In the genomic region with DNA sequence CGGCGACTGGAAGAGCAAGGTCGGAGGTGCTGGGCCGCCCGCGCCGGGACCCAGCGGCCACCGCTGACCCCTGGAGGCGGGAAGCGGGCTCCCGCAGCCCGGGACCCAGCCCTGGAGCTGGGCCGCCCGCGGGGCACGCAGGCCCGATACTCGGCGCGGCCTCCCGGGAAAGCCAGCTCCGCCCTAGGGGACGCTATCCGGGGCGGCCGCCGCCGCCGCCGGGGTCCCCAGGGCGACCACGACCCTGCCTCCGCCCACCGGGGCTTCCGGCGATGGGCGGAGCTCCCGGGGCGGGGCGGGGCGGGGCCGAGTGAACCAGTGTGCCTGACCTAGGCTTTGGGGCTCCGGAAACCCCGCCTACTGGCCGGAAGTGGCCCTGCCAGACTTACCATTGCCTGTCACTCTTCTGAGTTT, we compare ENCODE assay signal across 8 mouse cellular contexts. TPM values are rescaled to one million over a fixed set of nuclear protein-coding genes. Genes with fewer than 3 reads are reported as not detected.
DNase-seq lines count a peak whose midpoint lies in the region; ATAC-seq and TF ChIP-seq lines count a peak whose summit lies in the region.

No protein-coding gene starts in this region.

- H3K27ac ChIP-seq in heart, embryonic 10.5 days: peak overlapping the region; percentile 96
- peak overlapping the region; percentile 90 for H3K27ac ChIP-seq in kidney, embryonic 14.5 days (ENCODE audit: low read depth, low read length)
- peak overlapping the region; percentile 98 for H3K27ac ChIP-seq in liver, adult 2 months (replicated peaks; ENCODE audit: insufficient read depth, low read depth, low read length)
- H3K27ac ChIP-seq in stomach, embryonic 15.5 days: peak overlapping the region; percentile 96

- peak; percentile 92 for TF ChIP-seq POLR2A in brain, embryonic 14.5 days (IDR thresholded peaks at IDR 0.05; ENCODE audit: borderline replicate concordance, extremely low read depth, insufficient read depth, insufficient read length, poor library complexity, severe bottlenecking)
- TF ChIP-seq POLR2A in liver, adult 2 months (IDR thresholded peaks at IDR 0.05; ENCODE audit: extremely low read depth, insufficient read depth, low read length): peak; percentile 37; the same call in 1 of the 2 replicates
- TF ChIP-seq POLR2A in myocyte (IDR thresholded peaks at IDR 0.05; ENCODE audit: insufficient read length, low read depth): peak; percentile 47

- H3K79me2 ChIP-seq in liver, adult 2 months (ENCODE audit: control insufficient read depth, insufficient read depth, low read length): no peaks in the 10 kb centered on the region; the same call in 1 of the 2 replicates
- H3K79me2 ChIP-seq in myocyte (ENCODE audit: control insufficient read depth, insufficient read depth): peaks cover 24% of the 10 kb centered on the region

- peak overlapping the region; percentile 64 for H3K4me2 ChIP-seq in kidney, embryonic 14.5 days (replicated peaks; ENCODE audit: low read depth, low read length)
- H3K4me2 ChIP-seq in myocyte (ENCODE audit: low read depth): no peak overlapping the region
- peak overlapping the region; percentile 64 for H3K4me2 ChIP-seq in stomach, embryonic 15.5 days

- H3K27me3 ChIP-seq in heart, embryonic 10.5 days (ENCODE audit: insufficient read depth, poor library complexity, severe bottlenecking): no peaks in the 10 kb centered on the region
- no peaks in the 10 kb centered on the region for H3K27me3 ChIP-seq in kidney, embryonic 14.5 days (ENCODE audit: control insufficient read depth, insufficient read depth, low read length)
- H3K27me3 ChIP-seq in liver, adult 2 months (ENCODE audit: control insufficient read depth, insufficient read depth, low read length): no peaks in the 10 kb centered on the region
- no peaks in the 10 kb centered on the region for H3K27me3 ChIP-seq in myocyte (ENCODE audit: control insufficient read depth, insufficient read depth, insufficient read length)
- no peaks in the 10 kb centered on the region for H3K27me3 ChIP-seq in stomach, embryonic 15.5 days (replicated peaks)

- H3ac ChIP-seq in myocyte (ENCODE audit: control insufficient read depth, insufficient read length): peak overlapping the region; percentile 81

- 0 out of 2 replicates have a peak, but pooled peaks cover 4% of the 10 kb centered on the region for H3K4me1 ChIP-seq in heart, embryonic 10.5 days
- H3K4me1 ChIP-seq in kidney, embryonic 14.5 days (ENCODE audit: control insufficient read depth, insufficient read depth, low read length): 0 out of 2 replicates have a peak, but pooled peaks cover 6% of the 10 kb centered on the region
- peaks cover 4% of the 10 kb centered on the region for H3K4me1 ChIP-seq in liver, adult 2 months (ENCODE audit: control insufficient read depth, insufficient read depth, low read length)
- peaks cover 7% of the 10 kb centered on the region; the same call in 1 of the 2 replicates for H3K4me1 ChIP-seq in stomach, embryonic 15.5 days

- peak overlapping the region; percentile 88 for H3K9ac ChIP-seq in kidney, embryonic 14.5 days (ENCODE audit: low read depth, low read length)
- peak overlapping the region; percentile 99 for H3K9ac ChIP-seq in liver, adult 2 months (ENCODE audit: low read depth, low read length)
- H3K9ac ChIP-seq in stomach, embryonic 15.5 days: peak overlapping the region; percentile 80

- no peaks in the 10 kb centered on the region for H3K9me3 ChIP-seq in heart, embryonic 10.5 days
- no peaks in the 10 kb centered on the region for H3K9me3 ChIP-seq in kidney, embryonic 14.5 days (ENCODE audit: control insufficient read depth, low read length)
- no peaks in the 10 kb centered on the region for H3K9me3 ChIP-seq in stomach, embryonic 15.5 days

- peaks cover 27% of the 10 kb centered on the region for H3K36me3 ChIP-seq in heart, embryonic 10.5 days
- H3K36me3 ChIP-seq in kidney, embryonic 14.5 days (ENCODE audit: control insufficient read depth, insufficient read depth, low read length): peaks cover 22% of the 10 kb centered on the region
- H3K36me3 ChIP-seq in liver, adult 2 months (ENCODE audit: control insufficient read depth, insufficient read depth, low read length): peaks cover 17% of the 10 kb centered on the region
- peaks cover 13% of the 10 kb centered on the region for H3K36me3 ChIP-seq in myocyte (ENCODE audit: control insufficient read depth, insufficient read depth)
- H3K36me3 ChIP-seq in stomach, embryonic 15.5 days: peaks cover 9% of the 10 kb centered on the region

- under 1% methylated on average over 37 of the region's 46 CpGs for WGBS in heart, embryonic 10.5 days
- under 1% methylated on average over 27 of the region's 46 CpGs for WGBS in kidney, embryonic 14.5 days
- WGBS in liver, adult 2 months: under 1% methylated on average over 37 of the region's 46 CpGs
- WGBS in stomach, embryonic 15.5 days: 0% methylated on average over 27 of the region's 46 CpGs

- H3K4me3 ChIP-seq in heart, embryonic 10.5 days: peak overlapping the region; percentile 90
- H3K4me3 ChIP-seq in kidney, embryonic 14.5 days (ENCODE audit: low read length): peak overlapping the region; percentile 83
- peak overlapping the region; percentile 100 for H3K4me3 ChIP-seq in liver, adult 2 months (ENCODE audit: insufficient read depth, low read depth, low read length)
- H3K4me3 ChIP-seq in myocyte: peak overlapping the region; percentile 39
- H3K4me3 ChIP-seq in stomach, embryonic 15.5 days (replicated peaks): peak overlapping the region; percentile 98

- peak; percentile 87 for ATAC-seq in CD4-positive, CD25-positive, alpha-beta regulatory T cell, adult 4 months
- ATAC-seq in erythroblast, adult 5-6 weeks (replicated peaks; ENCODE audit: low FRiP score, poor library complexity, severe bottlenecking): peak; percentile 94
- ATAC-seq in kidney, embryonic 14.5 days (ENCODE audit: low FRiP score, low TSS enrichment): peak; percentile 98
- ATAC-seq in stomach, embryonic 15.5 days (ENCODE audit: insufficient read depth, low FRiP score, low read depth): peak; percentile 95

- peak; percentile 40; the same call in 1 of the 2 replicates for TF ChIP-seq CTCF in brain, embryonic 14.5 days (IDR thresholded peaks at IDR 0.05; ENCODE audit: borderline replicate concordance, extremely low read depth, insufficient read depth, insufficient read length)
- TF ChIP-seq CTCF in liver, adult 2 months (IDR thresholded peaks at IDR 0.05; ENCODE audit: low read depth, low read length): peak; percentile 21; the same call in 1 of the 2 replicates

- DNase-seq in brain, embryonic 14.5 days (ENCODE audit: low read depth): peak; percentile 93
- peak; percentile 97 for DNase-seq in heart, embryonic 10.5 days (ENCODE audit: low spot score)
- DNase-seq in liver, adult 2 months (ENCODE audit: extremely low read depth, low read depth, low spot score): peak; percentile 79

RNA-seq across cellular contexts. Expression of a gene that starts 3.3 kb away (rescaled TPM):
- polyA plus RNA-seq in CD4-positive, CD25-positive, alpha-beta regulatory T cell, adult 4 months (2017; shearing (Covaris generic)): not detected
- polyA plus RNA-seq in brain, embryonic 14.5 days (2012; rRNA removed): not detected in 2 replicates
- total RNA-seq in erythroblast, adult 5-6 weeks (2015; ENCODE audit: low replicate concordance): not detected in 2 replicates
- not detected in 2 replicates for total RNA-seq in erythroblast, adult 5-6 weeks (2017; ENCODE audit: low replicate concordance)
- polyA plus RNA-seq in heart, embryonic 10.5 days (2016; fragmentation: Nextera tagmentation; extraction: Ambion mirVana): not detected in 2 replicates
- not detected in 2 replicates for polyA plus RNA-seq in kidney, embryonic 14.5 days (2014; fragmentation: Nextera tagmentation; extraction: Ambion mirVana)
- total RNA-seq in liver, adult 2 months (2014; rRNA removed): not detected in 2 replicates
- polyA plus RNA-seq in liver, adult 2 months (2012; rRNA removed): not detected in 2 replicates
- not detected for polyA plus RNA-seq in myocyte (2012; fragmentation: generic; extraction: Trizol)
- polyA plus RNA-seq in stomach, embryonic 15.5 days (2015; fragmentation: Nextera tagmentation; extraction: Ambion mirVana): not detected in 2 replicates

RNA-seq across cellular contexts. Expression of a gene that starts 9.3 kb away (rescaled TPM):
- 10 to 100 TPM; 30.8 to 35.2 TPM for polyA plus RNA-seq in CD4-positive, CD25-positive, alpha-beta regulatory T cell, adult 4 months (2017; shearing (Covaris generic))
- polyA plus RNA-seq in brain, embryonic 14.5 days (2012; rRNA removed): 52.7 and 73.9 TPM in 2 replicates
- 49.3 and 49.4 TPM in 2 replicates for total RNA-seq in erythroblast, adult 5-6 weeks (2015; ENCODE audit: low replicate concordance)
- 42.1 and 58.0 TPM in 2 replicates for total RNA-seq in erythroblast, adult 5-6 weeks (2017; ENCODE audit: low replicate concordance)
- 63.0 and 68.9 TPM in 2 replicates for polyA plus RNA-seq in heart, embryonic 10.5 days (2016; fragmentation: Nextera tagmentation; extraction: Ambion mirVana)
- 81.2 and 82.7 TPM in 2 replicates for polyA plus RNA-seq in kidney, embryonic 14.5 days (2014; fragmentation: Nextera tagmentation; extraction: Ambion mirVana)
- total RNA-seq in liver, adult 2 months (2014; rRNA removed): 59.3 and 63.5 TPM in 2 replicates
- polyA plus RNA-seq in liver, adult 2 months (2012; rRNA removed): 33.5 and 41.0 TPM in 2 replicates
- 89.9 TPM for polyA plus RNA-seq in myocyte (2012; fragmentation: generic; extraction: Trizol)
- polyA plus RNA-seq in stomach, embryonic 15.5 days (2015; fragmentation: Nextera tagmentation; extraction: Ambion mirVana): 56.0 and 59.3 TPM in 2 replicates

RNA-seq across cellular contexts. Expression of a gene that starts 51.3 kb away (rescaled TPM):
- polyA plus RNA-seq in CD4-positive, CD25-positive, alpha-beta regulatory T cell, adult 4 months (2017; shearing (Covaris generic)): 10 to 100 TPM; 30.7 to 36.4 TPM
- 11.2 and 12.3 TPM in 2 replicates for polyA plus RNA-seq in brain, embryonic 14.5 days (2012; rRNA removed)
- 3.1 and 3.5 TPM in 2 replicates for total RNA-seq in erythroblast, adult 5-6 weeks (2015; ENCODE audit: low replicate concordance)
- 9.9 and 22.0 TPM in 2 replicates for total RNA-seq in erythroblast, adult 5-6 weeks (2017; ENCODE audit: low replicate concordance)
- polyA plus RNA-seq in heart, embryonic 10.5 days (2016; fragmentation: Nextera tagmentation; extraction: Ambion mirVana): 10.9 and 11.4 TPM in 2 replicates
- 14.9 and 16.2 TPM in 2 replicates for polyA plus RNA-seq in kidney, embryonic 14.5 days (2014; fragmentation: Nextera tagmentation; extraction: Ambion mirVana)
- 6.5 and 7.9 TPM in 2 replicates for total RNA-seq in liver, adult 2 months (2014; rRNA removed)
- polyA plus RNA-seq in liver, adult 2 months (2012; rRNA removed): 2.2 and 2.9 TPM in 2 replicates
- polyA plus RNA-seq in myocyte (2012; fragmentation: generic; extraction: Trizol): 1.9 TPM
- polyA plus RNA-seq in stomach, embryonic 15.5 days (2015; fragmentation: Nextera tagmentation; extraction: Ambion mirVana): 10.3 and 10.6 TPM in 2 replicates

RNA-seq across cellular contexts. Expression of a gene that starts 51.8 kb away (rescaled TPM):
- 10 to 100 TPM; 14.0 to 18.5 TPM for polyA plus RNA-seq in CD4-positive, CD25-positive, alpha-beta regulatory T cell, adult 4 months (2017; shearing (Covaris generic))
- 24.6 and 24.7 TPM in 2 replicates for polyA plus RNA-seq in brain, embryonic 14.5 days (2012; rRNA removed)
- 11.1 and 19.2 TPM in 2 replicates for total RNA-seq in erythroblast, adult 5-6 weeks (2015; ENCODE audit: low replicate concordance)
- 5.0 and 7.8 TPM in 2 replicates for total RNA-seq in erythroblast, adult 5-6 weeks (2017; ENCODE audit: low replicate concordance)
- polyA plus RNA-seq in heart, embryonic 10.5 days (2016; fragmentation: Nextera tagmentation; extraction: Ambion mirVana): 11.5 and 13.9 TPM in 2 replicates
- polyA plus RNA-seq in kidney, embryonic 14.5 days (2014; fragmentation: Nextera tagmentation; extraction: Ambion mirVana): 14.3 and 18.3 TPM in 2 replicates
- total RNA-seq in liver, adult 2 months (2014; rRNA removed): 20.5 and 21.6 TPM in 2 replicates
- polyA plus RNA-seq in liver, adult 2 months (2012; rRNA removed): 8.8 and 9.0 TPM in 2 replicates
- 4.2 TPM for polyA plus RNA-seq in myocyte (2012; fragmentation: generic; extraction: Trizol)
- 12.9 and 16.3 TPM in 2 replicates for polyA plus RNA-seq in stomach, embryonic 15.5 days (2015; fragmentation: Nextera tagmentation; extraction: Ambion mirVana)

Comparison
In these comparisons a context has a peak if more than half of its experiments do, and no peak if none do; other contexts are left out.
1. Peak in every context shown above with its lines: DNase-seq, ATAC-seq, H3K4me3 ChIP-seq and H3K27ac ChIP-seq.
2. POLR2A ChIP-seq: peak in every context shown above with its lines; median percentile 92 in brain, embryonic 14.5 days; 47 in myocyte; 37 in liver, adult 2 months.
3. H3K4me3 ChIP-seq: peak in every context shown above with its lines; median percentile 100 in liver, adult 2 months; 98 in stomach, embryonic 15.5 days; 90 in heart, embryonic 10.5 days; 83 in kidney, embryonic 14.5 days; 39 in myocyte.